Mouse (Mus musculus) G1E-ER4 (cell line): Measurements from ENCODE around the gene Plpp7. TPM values are rescaled to one million over a fixed set of nuclear protein-coding genes. Genes with fewer than 3 reads are reported as not detected.
A peak's percentile ranks its signal among the peaks of the same experiment; 100 is the strongest.

Source experiments
- GATA1 ChIP-seq: IDR thresholded peaks from one replicate; pipeline ENCODE4 v1.8.0; 2012; ENCODE audit warnings: low read length, inconsistent platforms
- polyA plus RNA-seq: library from polyadenylated mRNA; stranded (reverse); fragments of >175 nt; gene quantifications from 2 replicates; pipeline ENCODE4 v1.2.3, GENCODE M21; 2012

The Plpp7 gene
- polyA plus RNA-seq, 1 experiment = 0.12 TPM

DNA sequence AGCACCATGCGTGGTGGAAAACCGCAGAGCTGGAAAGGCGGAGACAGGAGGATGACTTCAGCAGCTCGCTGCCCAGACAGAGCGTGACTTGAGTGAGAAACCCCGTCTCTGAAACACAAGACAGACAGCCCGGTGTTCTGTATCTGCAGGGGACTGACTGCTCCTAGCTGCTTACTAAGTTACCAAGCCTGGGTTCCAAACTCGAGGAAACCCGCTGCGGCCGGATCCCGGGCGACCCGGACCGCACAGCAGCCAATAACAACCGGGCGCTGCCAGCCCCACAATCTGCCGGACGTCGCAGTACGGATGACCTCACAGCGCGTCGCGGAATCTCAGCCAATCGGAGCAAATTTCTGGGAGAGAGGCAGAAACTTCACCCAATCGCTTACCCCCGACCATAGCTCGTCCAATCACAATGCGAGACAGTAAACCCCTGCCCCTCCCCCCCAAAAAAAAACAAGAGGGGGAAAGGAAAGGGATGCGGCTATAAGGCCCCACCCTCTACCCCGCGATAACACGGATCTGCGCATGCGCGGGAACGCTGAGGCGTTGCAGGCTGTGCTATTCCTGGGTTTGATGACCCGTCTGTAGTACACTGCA lies 42.4 kb downstream of the Plpp7 start:
- no peak for TF ChIP-seq GATA1

DNA sequence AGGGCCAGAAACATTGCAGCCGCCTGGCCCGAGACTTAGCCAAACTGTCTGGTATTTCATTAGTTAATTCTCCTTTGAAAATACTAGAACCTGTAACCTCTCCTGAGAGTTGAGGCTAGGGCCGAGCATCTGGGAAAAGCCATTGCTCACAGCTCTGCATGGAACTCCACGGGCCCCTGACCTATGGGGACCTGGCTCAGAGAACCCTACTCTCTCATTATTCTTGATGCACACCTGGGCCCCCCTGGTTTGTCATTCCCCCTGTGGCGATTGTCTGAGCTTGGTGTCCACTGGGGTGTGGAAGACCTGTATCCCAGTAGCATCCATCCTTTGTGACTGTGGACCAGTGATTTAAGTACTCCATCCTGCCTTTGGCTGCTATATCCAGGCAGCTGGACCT lies 44.0 kb downstream of the Plpp7 start:
- no peak for TF ChIP-seq GATA1

DNA sequence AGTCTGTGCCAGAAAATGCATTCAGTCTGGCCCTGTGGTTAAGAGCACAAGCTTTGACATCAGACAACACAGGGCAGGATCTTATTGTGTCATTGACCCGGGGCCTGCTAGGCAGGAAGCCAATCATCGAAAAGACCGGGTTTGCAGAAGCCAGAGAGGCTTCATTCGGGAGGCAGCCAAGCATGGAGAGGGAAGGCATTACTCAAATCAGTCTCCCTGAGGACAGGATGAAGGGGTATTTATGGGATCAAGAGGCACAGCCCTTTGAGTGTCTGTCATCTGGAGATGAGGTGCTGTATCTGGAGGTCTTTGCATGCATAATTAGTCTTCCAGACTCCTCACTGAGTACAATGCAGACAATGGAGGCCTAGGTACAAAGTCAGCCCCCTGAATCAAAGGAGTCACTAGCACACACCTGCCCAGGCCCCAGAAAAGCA lies 45.2 kb downstream of the Plpp7 start:
- TF ChIP-seq GATA1 = no peak

- TF ChIP-seq GATA1 = no peak
Measured at GRCm38 (mm10) chr2:32141602-32142001, 46.3 kb downstream of the Plpp7 start.

DNA sequence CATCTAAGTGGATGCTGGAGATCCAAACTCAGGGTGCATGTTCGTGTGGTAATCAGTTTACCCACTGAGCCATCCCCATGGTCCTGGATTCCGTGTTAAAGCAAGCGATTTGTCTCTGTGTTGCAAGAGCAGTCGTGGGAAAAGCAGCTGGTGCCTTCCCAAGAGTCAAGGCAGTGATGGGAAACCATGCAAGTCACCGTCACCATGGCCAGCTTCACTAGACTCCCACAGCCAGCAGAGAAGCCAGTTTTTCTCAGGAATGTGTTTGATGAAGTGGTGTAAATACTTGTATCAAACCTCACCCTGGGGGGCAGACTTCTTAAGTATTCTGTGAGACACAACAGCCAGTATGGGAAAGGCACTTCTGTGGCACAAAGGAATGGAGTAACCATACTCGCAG lies 47.0 kb downstream of the Plpp7 start:
- TF ChIP-seq GATA1 = no peak

DNA sequence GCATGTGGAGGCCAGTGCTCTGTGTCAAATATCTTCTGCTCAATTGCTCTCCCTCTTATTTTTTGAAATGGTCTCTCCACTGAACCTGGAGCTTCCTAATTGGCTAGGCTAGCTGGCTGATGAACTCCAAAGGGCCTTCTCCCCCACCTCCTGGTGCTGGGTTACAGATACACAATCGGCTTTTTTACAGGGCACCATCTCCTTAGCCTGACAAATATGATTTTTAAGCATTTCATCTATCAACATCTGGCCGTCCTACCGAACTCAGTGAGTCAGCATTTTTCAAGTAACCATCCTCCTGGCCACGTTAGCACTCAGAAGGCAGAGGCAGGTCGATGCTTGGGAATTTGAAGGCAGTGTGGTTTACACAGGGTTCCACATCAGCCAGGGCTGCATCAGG lies 49.3 kb downstream of the Plpp7 start:
- TF ChIP-seq GATA1 = peak; percentile 82

DNA sequence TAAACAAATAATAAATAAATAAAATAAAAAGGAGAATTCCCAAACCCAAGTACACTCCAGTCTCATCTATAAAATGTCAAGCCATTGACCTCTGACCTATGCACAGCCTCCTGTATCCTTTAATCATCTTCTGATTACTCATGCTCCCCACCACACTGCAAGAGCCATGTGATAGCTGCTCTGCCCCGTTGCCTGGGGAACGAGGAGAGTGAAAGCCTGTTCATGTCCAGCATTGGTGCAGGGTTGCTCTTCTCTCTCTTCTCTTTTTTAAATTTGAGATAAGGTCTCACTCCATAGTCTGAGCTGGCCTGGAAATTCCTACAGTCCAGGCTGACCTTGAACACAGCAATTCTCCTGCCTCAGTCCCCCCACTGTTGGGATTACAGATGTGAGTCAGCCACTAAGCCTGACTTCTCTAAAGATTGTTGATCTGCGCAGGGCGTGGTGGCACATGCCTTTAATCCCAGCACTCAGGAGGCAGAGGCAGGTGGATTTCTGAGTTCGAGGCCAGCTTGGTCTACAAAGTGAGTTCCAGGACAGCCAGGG lies 51.4 kb downstream of the Plpp7 start:
- TF ChIP-seq GATA1 = no peak

GRCm38 (mm10) chr2:32150135-32150534 lies 54.8 kb downstream of the Plpp7 start:
- TF ChIP-seq GATA1 = no peak

GRCm38 (mm10) chr2:32150562-32150923 lies 55.2 kb downstream of the Plpp7 start:
- TF ChIP-seq GATA1 = no peak

DNA sequence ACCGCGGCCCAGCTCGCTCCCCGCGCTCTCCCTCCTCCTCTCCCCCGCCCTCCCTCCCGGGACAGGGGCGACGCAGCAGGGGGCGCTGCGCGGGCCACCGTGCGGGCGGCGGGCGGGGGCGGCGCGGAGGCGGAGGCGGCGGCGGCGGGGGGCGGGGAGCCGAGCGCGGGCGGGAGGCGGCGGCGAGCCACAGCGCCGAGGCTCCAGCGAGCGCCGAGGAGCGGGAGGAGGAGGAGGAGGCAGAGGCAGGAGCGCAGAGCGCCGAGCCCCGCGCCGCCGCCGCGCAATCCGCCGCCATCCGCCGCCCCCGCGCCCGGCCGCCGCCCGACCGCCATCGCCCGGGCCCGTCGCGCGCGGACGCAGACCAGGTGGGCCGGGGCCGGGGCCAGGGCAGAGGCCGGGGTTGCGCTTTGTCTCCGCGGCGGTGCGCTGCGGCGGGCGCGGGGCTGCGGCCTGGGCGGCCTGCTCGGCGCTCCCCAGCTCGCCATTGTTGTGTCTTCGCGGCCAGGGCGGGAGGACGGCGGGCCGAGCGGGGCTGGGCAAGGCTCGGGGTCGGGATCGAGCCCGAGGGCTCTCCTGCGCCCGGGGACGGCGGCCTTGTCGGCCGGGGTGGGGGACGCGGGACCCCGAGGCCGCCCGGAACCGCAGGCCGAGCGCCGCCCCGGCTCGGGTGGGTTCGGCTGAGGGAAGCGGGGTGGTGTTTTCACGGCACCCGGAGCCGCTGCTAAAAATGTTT lies 55.8 kb downstream of the Plpp7 start, which contains the start of gene Prrc2b:
TSS of gene Prrc2b (plus strand) at position 159 of the 736 bp plus-strand sequence.
- TF ChIP-seq GATA1 = no peak

GRCm38 (mm10) chr2:32151660-32152366 lies 56.5 kb downstream of the Plpp7 start:
- TF ChIP-seq GATA1 = no peak

- no peak for TF ChIP-seq GATA1
Measured at GRCm38 (mm10) chr2:32152367-32153034, 57.2 kb downstream of the Plpp7 start.

DNA sequence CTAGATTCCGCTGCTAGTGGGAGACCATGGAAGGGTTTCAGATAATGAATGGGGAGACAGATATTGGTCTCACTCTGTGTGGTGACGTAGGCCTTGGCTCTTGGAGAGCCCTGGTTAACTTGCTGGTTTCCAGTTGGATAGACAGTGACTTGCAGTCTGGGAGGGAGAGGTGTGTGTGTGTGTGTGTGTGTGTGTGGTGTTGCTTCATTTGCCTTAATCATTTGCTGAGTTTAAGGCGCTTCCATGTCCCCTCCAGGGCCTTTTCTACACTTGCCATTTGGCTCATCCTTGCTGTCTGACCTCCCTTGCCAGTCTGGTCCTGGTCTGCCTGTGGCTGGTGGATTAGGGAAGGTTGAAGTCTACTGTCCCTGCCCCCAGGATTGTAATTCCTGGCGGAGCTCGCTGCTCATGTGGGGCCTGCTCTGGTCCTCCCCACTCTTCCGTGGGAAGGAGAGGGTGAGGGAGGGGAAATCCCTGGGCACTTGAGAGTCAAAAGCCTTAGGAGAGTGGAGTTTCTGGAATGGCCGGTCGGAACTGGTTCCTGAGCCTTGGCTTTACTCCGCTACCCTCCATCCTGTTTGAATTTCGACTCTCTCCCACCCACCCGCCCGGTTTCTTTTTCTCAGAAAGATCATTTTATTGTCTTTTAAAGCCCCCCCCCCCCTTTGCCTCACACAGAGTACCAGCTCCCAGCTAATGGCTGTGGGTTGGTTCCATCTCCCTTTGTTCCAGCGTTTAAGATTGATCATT lies 57.9 kb downstream of the Plpp7 start:
- TF ChIP-seq GATA1 = no peak

DNA sequence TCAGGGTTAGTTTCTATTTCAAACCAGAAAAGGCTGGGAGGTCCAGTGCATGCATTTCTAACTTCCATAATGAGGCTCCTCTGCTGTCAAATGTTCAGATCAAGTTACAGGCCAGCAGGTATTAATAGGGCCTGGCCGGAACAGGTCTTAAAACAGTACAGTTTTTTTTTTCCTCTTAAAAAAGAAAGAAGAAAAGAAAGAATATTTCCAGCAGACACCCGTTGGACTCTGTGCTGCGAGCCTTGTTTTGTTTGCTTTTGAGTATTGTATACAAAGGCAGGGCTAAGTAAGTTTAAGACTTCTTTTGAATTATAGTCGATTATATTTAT lies 58.4 kb downstream of the Plpp7 start:
- no peak for TF ChIP-seq GATA1

GRCm38 (mm10) chr2:32154334-32154997 lies 59.1 kb downstream of the Plpp7 start:
- TF ChIP-seq GATA1 = no peak
